Mouse (Mus musculus) limb, embryonic 15.5 days (tissue): ENCODE results near the gene Dmd. TPM values are rescaled to one million over a fixed set of nuclear protein-coding genes. Genes with fewer than 3 reads are reported as not detected.
A peak's percentile ranks its signal among the peaks of the same experiment; 100 is the strongest.

Experiments used
- ATAC-seq: fragments of 200-750 bp; cut with Nextera tagmentation; 2 replicates; pipeline ENCODE4 v1.8.0; 2017; ENCODE audit warnings: low read depth, moderate TSS enrichment; ENCODE audit not compliant: insufficient number of reproducible peaks, low FRiP score, low TSS enrichment
- H3K27ac ChIP-seq: fragments of 300-500 bp; sonication (generic); 2 replicates; pipeline ENCODE4 v1.5.1; 2015; ENCODE audit warnings: moderate library complexity, mild to moderate bottlenecking, inconsistent platforms
- H3K27me3 ChIP-seq: fragments of 300-500 bp; sonication (generic); 2 replicates; pipeline ENCODE4 v1.6.1; 2015; ENCODE audit warnings: inconsistent platforms
- H3K36me3 ChIP-seq: fragments of 300-500 bp; sonication (generic); 2 replicates; pipeline ENCODE4 v1.6.1; 2015; ENCODE audit warnings: inconsistent platforms
- H3K4me1 ChIP-seq: fragments of 300-500 bp; sonication (generic); 2 replicates; pipeline ENCODE4 v1.6.1; 2015; ENCODE audit warnings: inconsistent platforms
- H3K4me2 ChIP-seq: fragments of 300-500 bp; sonication (generic); 2 replicates; pipeline ENCODE4 v1.6.1; 2015; ENCODE audit warnings: mild to moderate bottlenecking, inconsistent platforms
- H3K4me3 ChIP-seq: fragments of 300-500 bp; sonication (generic); 2 replicates; pipeline ENCODE4 v1.5.1; 2015; ENCODE audit warnings: mild to moderate bottlenecking, inconsistent platforms
- H3K9ac ChIP-seq: fragments of 300-500 bp; sonication (generic); 2 replicates; pipeline ENCODE4 v1.6.1; 2015; ENCODE audit warnings: inconsistent platforms
- H3K9me3 ChIP-seq: fragments of 300-500 bp; sonication (generic); 2 replicates; pipeline ENCODE4 v1.6.1; 2016; ENCODE audit warnings: inconsistent platforms
- WGBS: fragments of 180-500 bp; shearing (Covaris S2); methylation state at CpG from one replicate; pipeline ENCODE4 v1.1.7; 2015; 5-methylcytosine and 5-hydroxymethylcytosine counted together
- polyA plus RNA-seq: library from polyadenylated mRNA; unstranded; fragments of >200 nt; fragmentation: Nextera tagmentation; extraction: Ambion mirVana; gene quantifications from 2 replicates; pipeline ENCODE4 v1.2.1, GENCODE M21; 2015

Dmd gene
- polyA plus RNA-seq, 1 experiment from 2014 or later: 22.3 TPM

DNA sequence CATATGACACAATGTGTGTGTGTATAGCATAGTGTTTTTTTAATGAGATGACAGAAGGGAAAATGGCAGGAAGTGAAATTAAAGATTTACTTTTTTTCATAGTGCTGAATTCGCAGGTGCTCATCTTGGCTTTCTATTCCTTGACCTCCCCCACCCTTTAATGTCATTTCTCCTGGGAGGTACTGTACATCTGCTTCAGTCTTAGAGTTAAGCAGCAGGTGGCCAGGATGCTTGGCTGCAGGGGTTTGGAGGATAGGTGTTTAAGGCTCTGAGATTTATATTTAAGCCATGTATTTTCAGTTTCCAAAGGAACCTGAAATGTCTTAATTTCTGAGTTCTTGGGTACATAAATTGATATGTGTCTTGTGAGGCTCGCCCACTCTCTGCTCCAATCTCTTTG, 2130.5 kb downstream of the Dmd start:
- Histone ChIP-seq H3K4me3 (no peak overlapping the region), H3K4me2 (no peak overlapping the region), H3K9me3 (no peaks in the 10 kb centered on the region), H3K27ac (no peak overlapping the region), H3K27me3 (no peaks in the 10 kb centered on the region), H3K4me1 (no peaks in the 10 kb centered on the region), H3K36me3 (no peaks in the 10 kb centered on the region), H3K9ac (no peak overlapping the region)
- 61% methylated on average over 2 of the region's 2 CpGs for WGBS
- no peak for ATAC-seq

DNA sequence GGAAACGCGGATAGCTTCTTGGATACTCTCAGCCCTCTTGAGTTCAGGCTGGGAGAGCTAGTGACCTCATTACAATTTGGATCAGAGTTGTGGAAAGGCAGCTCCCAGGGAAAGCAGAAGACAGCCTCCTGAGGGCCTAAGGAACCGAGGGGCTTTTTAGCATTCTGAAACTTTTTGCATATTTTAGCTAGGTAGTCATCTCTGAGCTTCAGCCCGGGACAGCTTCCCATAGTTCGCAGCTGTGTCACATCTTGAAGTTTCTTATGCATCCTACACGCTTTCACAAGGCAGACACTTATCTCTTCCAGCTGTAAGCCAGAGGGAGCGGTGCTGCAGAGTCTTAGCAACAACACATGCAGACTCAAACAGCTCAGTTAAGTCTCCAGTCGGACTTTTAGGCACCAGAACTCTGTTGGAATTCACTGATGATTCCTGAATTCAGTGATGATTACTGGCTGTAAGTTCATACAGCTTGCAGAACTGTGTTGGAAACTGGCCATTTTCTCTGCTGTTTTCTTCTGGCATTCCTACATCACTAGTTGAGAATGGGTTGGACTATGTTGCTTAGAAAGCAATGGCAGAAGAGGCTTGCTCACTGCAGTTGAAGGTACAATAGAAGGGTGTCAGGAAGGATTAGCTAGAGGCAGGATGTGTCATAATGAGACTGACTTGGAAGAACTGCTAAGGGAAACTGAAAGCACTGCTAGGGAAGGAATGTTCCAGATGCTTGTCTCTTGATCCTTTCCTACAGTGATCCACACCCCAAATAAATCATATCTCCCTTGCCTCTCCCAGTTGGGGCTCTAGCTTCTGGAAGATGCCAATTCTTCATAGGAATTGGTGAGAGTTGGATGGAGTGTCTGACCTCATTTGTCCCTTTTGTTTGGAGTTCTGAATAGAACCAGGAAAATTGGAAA, 2135.8 kb downstream of the Dmd start:
- no peak overlapping the region for H3K4me2 ChIP-seq
- H3K4me1 ChIP-seq: no peaks in the 10 kb centered on the region
- no peaks in the 10 kb centered on the region for H3K27me3 ChIP-seq
- peak overlapping the region; percentile 17; the same call in 1 of the 2 replicates for H3K27ac ChIP-seq
- ATAC-seq: peak; percentile 63; the same call in 1 of the 2 replicates
- no peak overlapping the region for H3K4me3 ChIP-seq
- 45% methylated on average over 8 of the region's 8 CpGs for WGBS
- H3K9ac ChIP-seq: no peak overlapping the region
- no peaks in the 10 kb centered on the region for H3K9me3 ChIP-seq
- no peaks in the 10 kb centered on the region for H3K36me3 ChIP-seq

DNA sequence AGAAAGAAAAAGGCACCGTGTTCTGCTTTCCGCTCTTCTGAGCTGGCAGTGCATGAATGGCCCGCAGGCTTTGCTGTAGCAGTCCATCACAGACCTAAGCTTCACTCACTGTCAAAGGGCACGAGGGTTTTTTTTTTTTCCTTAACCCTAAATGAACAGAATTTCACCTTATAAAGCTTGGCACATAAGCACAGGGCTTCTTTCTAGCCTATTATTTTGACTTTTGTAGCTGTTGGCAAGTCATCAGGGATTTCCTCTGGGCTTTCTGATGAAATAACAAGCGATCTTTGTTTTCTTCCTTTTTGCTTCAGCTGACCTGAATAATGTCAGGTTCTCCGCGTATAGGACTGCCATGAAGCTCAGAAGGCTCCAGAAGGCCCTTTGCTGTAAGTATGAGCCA, 2140.8 kb downstream of the Dmd start:
- 73% methylated on average over 7 of the region's 7 CpGs for whole genome bisulfite sequencing
- Histone ChIP-seq H3K27me3 (no peaks in the 10 kb centered on the region), H3K27ac (no peak overlapping the region), H3K4me1 (no peaks in the 10 kb centered on the region), H3K4me2 (no peak overlapping the region), H3K9ac (no peak overlapping the region), H3K4me3 (no peak overlapping the region), H3K36me3 (no peaks in the 10 kb centered on the region), H3K9me3 (no peaks in the 10 kb centered on the region)
- no peak for ATAC-seq

DNA sequence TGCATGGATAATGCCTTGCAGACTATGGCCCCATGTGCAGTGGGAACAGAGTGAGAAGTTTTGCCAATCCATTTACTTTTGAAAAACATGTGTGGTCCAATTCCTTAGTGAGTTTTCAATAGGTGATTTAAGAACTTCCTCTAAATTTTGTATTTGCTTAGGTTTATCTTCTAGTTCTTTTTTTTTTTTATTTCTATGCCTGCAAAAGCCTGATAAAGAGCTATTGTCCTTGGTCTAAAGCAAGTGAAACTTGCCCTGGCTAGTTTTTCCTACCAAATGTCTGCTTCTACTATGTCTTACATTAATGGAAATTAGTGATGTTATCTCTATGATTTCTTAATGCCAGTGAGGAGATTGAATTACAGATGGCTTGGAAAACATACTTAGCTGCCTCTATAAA, 2144.7 kb downstream of the Dmd start:
- H3K36me3 ChIP-seq: no peaks in the 10 kb centered on the region
- H3K27ac ChIP-seq: no peak overlapping the region
- H3K4me1 ChIP-seq: no peaks in the 10 kb centered on the region
- H3K9me3 ChIP-seq: no peaks in the 10 kb centered on the region
- no peak overlapping the region for H3K4me2 ChIP-seq
- no peak overlapping the region for H3K9ac ChIP-seq
- H3K27me3 ChIP-seq: no peaks in the 10 kb centered on the region
- H3K4me3 ChIP-seq: no peak overlapping the region
- ATAC-seq: no peak

DNA sequence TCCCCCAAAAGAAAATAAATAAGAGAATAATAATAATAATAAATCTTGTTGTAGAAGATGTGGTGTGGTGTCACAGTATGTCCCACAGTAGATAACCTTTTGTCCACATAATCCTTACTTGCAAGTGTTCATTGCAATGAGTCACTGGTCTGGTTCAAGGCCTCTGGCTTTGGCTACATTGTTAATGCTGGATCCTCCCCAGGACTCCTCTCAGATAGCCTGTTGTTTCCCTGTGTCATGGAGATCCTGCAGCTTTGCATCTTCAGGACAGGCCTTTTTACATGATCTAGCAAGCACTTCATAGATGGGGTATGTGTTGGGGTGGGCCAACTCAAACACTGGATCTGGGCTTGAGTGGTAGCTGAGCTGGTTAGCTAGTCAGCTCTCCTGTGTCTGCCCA, 2150.0 kb downstream of the Dmd start:
- no peak for ATAC-seq
- no peak overlapping the region for H3K4me3 ChIP-seq
- no peak overlapping the region for H3K4me2 ChIP-seq
- no peaks in the 10 kb centered on the region for H3K27me3 ChIP-seq
- no peak overlapping the region for H3K9ac ChIP-seq
- no peaks in the 10 kb centered on the region for H3K9me3 ChIP-seq
- H3K36me3 ChIP-seq: no peaks in the 10 kb centered on the region
- no peaks in the 10 kb centered on the region for H3K4me1 ChIP-seq
- no peak overlapping the region for H3K27ac ChIP-seq

DNA sequence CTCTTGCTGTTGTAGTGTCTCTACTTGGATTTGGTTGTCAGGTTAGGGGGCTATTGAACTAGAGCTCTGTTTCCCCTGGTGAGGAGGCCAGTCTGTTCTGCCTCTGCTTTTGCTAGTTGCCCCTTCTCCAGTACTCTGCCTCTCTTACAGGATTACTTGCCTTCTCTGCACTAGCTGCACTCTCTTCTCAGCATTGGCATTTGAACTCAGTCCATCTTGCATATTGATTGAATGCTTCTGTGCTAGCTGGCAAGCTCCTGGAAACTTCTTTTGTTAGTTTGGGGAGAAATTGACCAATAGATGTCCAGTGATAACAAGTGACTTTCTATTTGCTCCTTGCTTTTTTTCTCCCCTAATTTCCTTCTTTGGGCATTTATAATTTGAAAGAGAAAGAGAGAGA, 2163.7 kb downstream of the Dmd start:
- Histone ChIP-seq H3K27ac (no peak overlapping the region), H3K9ac (no peak overlapping the region), H3K4me1 (no peaks in the 10 kb centered on the region), H3K27me3 (no peaks in the 10 kb centered on the region), H3K4me3 (no peak overlapping the region), H3K36me3 (no peaks in the 10 kb centered on the region), H3K9me3 (no peaks in the 10 kb centered on the region), H3K4me2 (no peak overlapping the region)
- no peak for ATAC-seq

DNA sequence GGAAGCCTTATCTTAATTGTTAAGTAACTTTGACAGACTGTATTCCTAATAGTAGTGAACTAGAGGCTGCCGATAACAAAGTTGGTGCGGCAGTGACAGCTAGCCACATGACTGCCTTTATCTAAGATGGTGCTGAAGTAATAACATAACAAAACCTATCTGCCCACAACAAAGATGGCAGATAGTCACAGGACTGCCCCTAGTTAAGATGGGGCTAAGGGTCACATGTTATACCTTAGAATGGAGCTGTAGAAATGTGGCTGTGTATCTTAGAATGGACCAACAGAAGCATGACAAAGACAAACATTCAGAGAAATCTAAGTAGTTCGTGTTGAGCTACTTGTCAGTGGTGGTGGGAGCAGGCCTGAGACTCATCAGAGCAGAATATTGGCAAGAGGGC, 2184.0 kb downstream of the Dmd start:
- Histone ChIP-seq H3K4me2 (no peak overlapping the region), H3K9me3 (no peaks in the 10 kb centered on the region), H3K27me3 (no peaks in the 10 kb centered on the region), H3K4me1 (no peaks in the 10 kb centered on the region), H3K36me3 (no peaks in the 10 kb centered on the region), H3K9ac (no peak overlapping the region), H3K4me3 (no peak overlapping the region), H3K27ac (no peak overlapping the region)
- ATAC-seq: no peak
- 85% methylated on average over 3 of the region's 3 CpGs for WGBS

DNA sequence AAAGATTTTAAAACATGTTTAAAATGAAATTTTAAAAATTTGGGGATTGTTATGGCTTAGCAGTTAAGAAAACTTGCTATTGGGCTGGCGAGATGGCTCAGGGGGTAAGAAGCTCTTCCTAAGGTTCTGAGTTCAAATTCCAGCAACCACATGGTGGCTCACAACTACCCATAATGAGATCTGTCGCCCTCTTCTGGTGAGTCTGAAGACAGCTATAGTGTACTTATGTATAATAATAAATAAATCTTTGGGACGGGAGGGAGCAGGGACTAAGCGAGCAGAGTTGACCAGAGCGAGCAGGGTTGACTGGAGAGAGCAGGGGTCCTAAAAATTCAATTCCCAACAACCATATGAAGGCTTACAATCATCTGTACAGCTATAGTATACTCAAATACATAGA, 2188.6 kb downstream of the Dmd start:
- H3K4me3 ChIP-seq: no peak overlapping the region
- no peak overlapping the region for H3K27ac ChIP-seq
- WGBS: 83% methylated on average over 5 of the region's 5 CpGs
- H3K36me3 ChIP-seq: no peaks in the 10 kb centered on the region
- H3K9me3 ChIP-seq: no peaks in the 10 kb centered on the region
- H3K27me3 ChIP-seq: no peaks in the 10 kb centered on the region
- H3K9ac ChIP-seq: no peak overlapping the region
- no peak overlapping the region for H3K4me2 ChIP-seq
- H3K4me1 ChIP-seq: no peaks in the 10 kb centered on the region
- no peak for ATAC-seq

DNA sequence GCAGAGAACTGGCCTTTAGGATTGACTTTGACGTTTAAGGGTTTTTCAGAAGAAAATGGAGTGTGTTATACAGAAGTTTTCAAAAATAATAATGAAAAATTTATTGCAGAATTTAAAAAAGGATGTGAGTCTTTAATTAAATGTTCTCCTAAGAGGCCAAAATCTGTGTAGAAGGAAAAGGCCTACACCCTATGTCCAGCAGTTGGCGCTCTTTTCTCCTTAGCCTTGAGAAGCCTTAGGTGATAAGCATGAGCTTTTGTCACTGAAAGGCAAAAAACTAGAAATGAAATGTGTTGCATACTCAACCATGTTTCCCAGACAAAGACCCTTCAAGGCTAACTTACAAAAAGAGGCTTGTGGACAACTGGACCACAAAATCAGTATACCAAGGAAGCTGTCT, 2222.6 kb downstream of the Dmd start:
- no peak overlapping the region for H3K4me3 ChIP-seq
- no peak overlapping the region for H3K9ac ChIP-seq
- H3K9me3 ChIP-seq: no peaks in the 10 kb centered on the region
- H3K4me1 ChIP-seq: no peaks in the 10 kb centered on the region
- no peak overlapping the region for H3K27ac ChIP-seq
- no peaks in the 10 kb centered on the region for H3K36me3 ChIP-seq
- 65% methylated on average over 2 of the region's 2 CpGs for WGBS
- H3K4me2 ChIP-seq: no peak overlapping the region
- ATAC-seq: no peak
- no peaks in the 10 kb centered on the region for H3K27me3 ChIP-seq

DNA sequence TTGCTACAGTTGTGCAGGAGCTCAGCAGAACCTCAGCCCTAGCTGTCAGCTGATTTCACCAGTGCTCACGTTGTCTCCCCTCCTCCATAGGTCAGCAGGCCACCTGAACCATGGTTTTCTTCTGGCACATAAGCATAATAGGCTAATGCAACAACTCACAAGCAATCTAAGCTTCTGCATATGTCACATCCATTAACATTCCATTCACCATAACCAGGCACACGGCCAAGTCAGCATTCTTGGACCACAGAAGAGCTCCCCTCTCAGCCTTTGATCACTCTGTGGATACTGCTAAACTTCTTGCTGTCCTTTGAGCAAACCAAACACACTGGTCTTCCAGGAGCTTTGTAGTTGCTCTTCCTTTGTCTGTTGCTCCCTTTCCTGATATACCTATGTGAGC, 2238.9 kb downstream of the Dmd start:
- ATAC-seq: no peak
- no peak overlapping the region for H3K9ac ChIP-seq
- no peaks in the 10 kb centered on the region for H3K9me3 ChIP-seq
- H3K36me3 ChIP-seq: no peaks in the 10 kb centered on the region
- H3K4me3 ChIP-seq: no peak overlapping the region
- no peaks in the 10 kb centered on the region for H3K4me1 ChIP-seq
- H3K27me3 ChIP-seq: no peaks in the 10 kb centered on the region
- H3K4me2 ChIP-seq: no peak overlapping the region
- WGBS: 23% methylated on average over 2 of the region's 2 CpGs
- no peak overlapping the region for H3K27ac ChIP-seq

DNA sequence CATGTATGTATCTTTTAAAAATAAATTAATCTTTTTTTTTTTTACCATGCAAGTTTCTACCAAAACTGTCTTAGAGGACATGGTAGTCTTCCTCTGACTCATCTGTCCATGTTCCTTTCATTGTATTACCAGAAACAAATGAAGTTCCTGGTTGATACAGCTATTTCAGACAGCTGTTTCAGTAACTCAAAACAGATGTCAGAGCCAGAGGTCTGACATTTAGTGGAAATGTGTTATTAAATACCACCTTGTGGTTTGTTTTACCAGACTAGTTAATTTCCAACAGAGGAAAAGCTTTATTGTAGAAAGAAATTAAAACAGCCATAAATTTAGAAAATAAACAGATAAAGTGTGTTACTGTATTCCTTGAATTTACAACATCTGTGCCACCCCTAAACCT, 2245.2 kb downstream of the Dmd start:
- H3K27me3 ChIP-seq: no peaks in the 10 kb centered on the region
- H3K36me3 ChIP-seq: no peaks in the 10 kb centered on the region
- no peak overlapping the region for H3K4me3 ChIP-seq
- no peak overlapping the region for H3K4me2 ChIP-seq
- H3K9ac ChIP-seq: no peak overlapping the region
- no peaks in the 10 kb centered on the region for H3K4me1 ChIP-seq
- H3K9me3 ChIP-seq: no peaks in the 10 kb centered on the region
- no peak for ATAC-seq
- no peak overlapping the region for H3K27ac ChIP-seq

DNA sequence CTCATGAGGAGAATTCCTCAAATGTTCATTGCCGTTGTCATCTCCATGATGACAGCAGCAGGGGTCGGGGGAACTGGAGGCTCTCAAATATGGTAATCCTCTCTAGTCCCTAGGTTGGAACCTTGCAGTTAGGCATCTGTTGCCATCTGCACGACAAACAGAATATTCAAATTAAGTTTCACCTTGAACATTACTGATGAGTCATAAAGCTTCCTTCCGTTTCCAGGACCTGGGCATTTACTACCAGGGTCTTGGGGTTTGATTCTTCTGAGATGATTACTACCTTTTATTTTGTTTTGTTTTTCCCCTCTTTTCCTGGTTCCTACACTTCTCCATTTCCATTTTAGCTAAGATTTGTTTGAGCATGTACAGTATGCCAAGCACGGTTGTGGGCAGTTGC, 2249.0 kb downstream of the Dmd start:
- Histone ChIP-seq H3K9me3 (no peaks in the 10 kb centered on the region), H3K4me2 (no peak overlapping the region), H3K9ac (no peak overlapping the region), H3K36me3 (no peaks in the 10 kb centered on the region), H3K27ac (no peak overlapping the region), H3K27me3 (no peaks in the 10 kb centered on the region), H3K4me3 (no peak overlapping the region), H3K4me1 (no peaks in the 10 kb centered on the region)
- 83% methylated on average over 5 of the region's 5 CpGs for WGBS
- ATAC-seq: no peak

DNA sequence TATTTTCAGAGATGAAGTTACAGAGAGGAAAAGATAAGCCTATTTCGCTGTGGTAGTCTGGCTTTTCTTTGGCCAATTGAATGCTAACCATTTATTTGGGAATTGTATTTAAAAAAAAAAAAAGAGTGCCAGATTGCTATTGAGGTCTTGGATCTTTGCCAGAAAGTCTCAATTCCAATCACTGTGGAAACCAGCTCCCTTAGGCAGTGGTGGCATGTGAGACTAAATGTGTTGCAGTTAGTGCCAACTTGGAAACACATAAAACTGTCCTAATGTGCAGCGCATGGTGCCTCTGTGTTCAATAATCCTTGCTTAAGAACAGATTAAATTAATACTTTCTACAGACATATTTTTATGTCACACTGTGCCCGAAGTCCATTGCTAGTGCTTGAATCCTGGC, 2250.7 kb downstream of the Dmd start:
- Histone ChIP-seq H3K4me2 (no peak overlapping the region), H3K9me3 (no peaks in the 10 kb centered on the region), H3K36me3 (no peaks in the 10 kb centered on the region), H3K4me3 (no peak overlapping the region), H3K27me3 (no peaks in the 10 kb centered on the region), H3K27ac (no peak overlapping the region), H3K9ac (no peak overlapping the region), H3K4me1 (no peaks in the 10 kb centered on the region)
- ATAC-seq: no peak
- 51% methylated on average over 3 of the region's 3 CpGs for WGBS
